ENCODE assay signal across 25 mouse cellular contexts in genomic region chr3:36493641-36494283, GRCm38 (mm10). TPM values are rescaled to one million over a fixed set of nuclear protein-coding genes. Genes with fewer than 3 reads are reported as not detected.
DNase-seq lines count a peak whose midpoint lies in the region; ATAC-seq and TF ChIP-seq lines count a peak whose summit lies in the region.
"Had no signal": no experiment of that assay in that cellular context is flagged by ENCODE, and none has a peak within 500 bp of the region (broad histone marks: within the 10 kb centered on the region; RNA-seq: fewer than 3 reads in every experiment).

No protein-coding gene starts in this region.

- H3K79me2 ChIP-seq in MEL (ENCODE audit: control insufficient read depth, insufficient read depth, low read length, poor library complexity) = no peaks in the 10 kb centered on the region

- no peaks in the 10 kb centered on the region for H3K4me1 ChIP-seq in forebrain, postnatal 0 days (ENCODE audit: insufficient read depth)
- no peaks in the 10 kb centered on the region for H3K4me1 ChIP-seq in forebrain, embryonic 16.5 days (replicated peaks; ENCODE audit: control insufficient read depth, insufficient read depth, low read length)
- H3K4me1 ChIP-seq in midbrain, embryonic 13.5 days (replicated peaks) = no peaks in the 10 kb centered on the region
- H3K4me1 ChIP-seq in midbrain, embryonic 10.5 days = peaks cover 11% of the 10 kb centered on the region
- peaks cover 6 to 30% of the 10 kb centered on the region in 2 experiments for H3K4me1 ChIP-seq in MEL (ENCODE audit: control insufficient read depth in 1 of 2, insufficient read depth in 2 of 2, low read length in 2 of 2)
- H3K4me1 ChIP-seq in midbrain, postnatal 0 days (ENCODE audit: insufficient read depth, low read length) = no peaks in the 10 kb centered on the region

- H3K9me3 ChIP-seq in forebrain, postnatal 0 days (ENCODE audit: low read length) = no peaks in the 10 kb centered on the region
- H3K9me3 ChIP-seq in forebrain, embryonic 16.5 days (ENCODE audit: control insufficient read depth, low read length) = no peaks in the 10 kb centered on the region
- no peaks in the 10 kb centered on the region for H3K9me3 ChIP-seq in midbrain, embryonic 13.5 days
- H3K9me3 ChIP-seq in midbrain, embryonic 10.5 days (replicated peaks) = no peaks in the 10 kb centered on the region
- H3K9me3 ChIP-seq in MEL (replicated peaks; ENCODE audit: insufficient read depth, low read length) = no peaks in the 10 kb centered on the region
- no peaks in the 10 kb centered on the region for H3K9me3 ChIP-seq in midbrain, postnatal 0 days (ENCODE audit: low read length)
- H3K9me3 ChIP-seq: heart, embryonic 10.5 days; kidney, embryonic 15.5 days; limb, embryonic 15.5 days; midbrain, embryonic 12.5 days had no signal

- H3K27ac ChIP-seq in forebrain, postnatal 0 days (ENCODE audit: low read depth, low read length) = no peak overlapping the region
- no peak overlapping the region for H3K27ac ChIP-seq in forebrain, embryonic 16.5 days (ENCODE audit: low read length)
- no peak overlapping the region for H3K27ac ChIP-seq in midbrain, embryonic 13.5 days
- H3K27ac ChIP-seq in midbrain, embryonic 10.5 days (replicated peaks) = no peak overlapping the region
- peak overlapping the region; percentile 18; the same call in 1 of the 2 replicates for H3K27ac ChIP-seq in MEL (ENCODE audit: control insufficient read depth, low read depth, low read length)
- no peak overlapping the region for H3K27ac ChIP-seq in midbrain, postnatal 0 days (ENCODE audit: low read depth, low read length)
- H3K27ac ChIP-seq: heart, embryonic 10.5 days; kidney, embryonic 15.5 days; limb, embryonic 15.5 days; midbrain, embryonic 12.5 days had no signal

- no peak for TF ChIP-seq CTCF in forebrain, postnatal 0 days (IDR thresholded peaks at IDR 0.05; ENCODE audit: low read depth)
- TF ChIP-seq CTCF in MEL (IDR thresholded peaks at IDR 0.05 in 2 of 3, conservative IDR thresholded peaks at IDR 0.05 in 1 of 3; ENCODE audit: control insufficient read depth in 1 of 3, insufficient read depth in 1 of 3, low read depth in 2 of 3, low read length in 3 of 3, poor library complexity in 1 of 3, severe bottlenecking in 1 of 3) = no peak
- no peak for TF ChIP-seq CTCF in midbrain, postnatal 0 days (IDR thresholded peaks at IDR 0.05)

- TF ChIP-seq EP300 in MEL (IDR thresholded peaks at IDR 0.05; ENCODE audit: low read depth in 1 of 2, low read length in 2 of 2) = peak; percentile 26 to 54

- H3K36me3 ChIP-seq in forebrain, postnatal 0 days (ENCODE audit: insufficient read depth) = no peaks in the 10 kb centered on the region
- no peaks in the 10 kb centered on the region for H3K36me3 ChIP-seq in forebrain, embryonic 16.5 days (ENCODE audit: control insufficient read depth, insufficient read depth)
- H3K36me3 ChIP-seq in midbrain, embryonic 13.5 days = no peaks in the 10 kb centered on the region
- no peaks in the 10 kb centered on the region for H3K36me3 ChIP-seq in midbrain, embryonic 10.5 days
- H3K36me3 ChIP-seq in MEL (ENCODE audit: control insufficient read depth in 1 of 2, insufficient read depth in 2 of 2, low read length in 2 of 2) = peaks cover 0 to 22% of the 10 kb centered on the region in 2 experiments; a peak in 2 of 4 replicates
- H3K36me3 ChIP-seq in midbrain, postnatal 0 days (ENCODE audit: insufficient read depth, low read length) = no peaks in the 10 kb centered on the region
- H3K36me3 ChIP-seq: heart, embryonic 10.5 days; kidney, embryonic 15.5 days; limb, embryonic 15.5 days; midbrain, embryonic 12.5 days had no signal

- DNase-seq in forebrain, postnatal 0 days = no peak
- DNase-seq in midbrain, embryonic 10.5 days (ENCODE audit: low spot score) = no peak
- peak; percentile 46 for DNase-seq in MEL (ENCODE audit: low read depth, low spot score)
- DNase-seq in midbrain, postnatal 0 days (ENCODE audit: low spot score) = peak; percentile 47
- no peak for DNase-seq in lung, postnatal 14 days
- DNase-seq: adrenal gland, postnatal 36 days; cerebellum, postnatal 14 days; embryo, embryonic 11 days; gastrocnemius, postnatal 14 days; heart, postnatal 10 days; lung, postnatal 10 days; thymus, postnatal 4 days had no signal

- H3K4me3 ChIP-seq in forebrain, postnatal 0 days (ENCODE audit: low read depth, low read length) = no peak overlapping the region
- H3K4me3 ChIP-seq in forebrain, embryonic 16.5 days (replicated peaks; ENCODE audit: low read length) = no peak overlapping the region
- H3K4me3 ChIP-seq in midbrain, embryonic 13.5 days (replicated peaks) = no peak overlapping the region
- H3K4me3 ChIP-seq in midbrain, embryonic 10.5 days = no peak overlapping the region
- H3K4me3 ChIP-seq in MEL (ENCODE audit: control insufficient read depth in 1 of 2, insufficient read depth in 1 of 2, low read depth in 2 of 2, low read length in 2 of 2) = peak overlapping the region in 1 of 2 experiments; percentile 21; a peak in 2 of 4 replicates
- H3K4me3 ChIP-seq in midbrain, postnatal 0 days (ENCODE audit: low read depth, low read length) = no peak overlapping the region
- H3K4me3 ChIP-seq: heart, embryonic 10.5 days; kidney, embryonic 15.5 days; limb, embryonic 15.5 days; midbrain, embryonic 12.5 days had no signal

- no peak overlapping the region for H3K4me2 ChIP-seq in forebrain, postnatal 0 days (ENCODE audit: low read depth)
- no peak overlapping the region for H3K4me2 ChIP-seq in forebrain, embryonic 16.5 days (ENCODE audit: low read length)
- no peak overlapping the region for H3K4me2 ChIP-seq in midbrain, embryonic 13.5 days (replicated peaks)
- H3K4me2 ChIP-seq in midbrain, postnatal 0 days (ENCODE audit: low read depth, low read length, poor library complexity, severe bottlenecking) = no peak overlapping the region
- H3K4me2 ChIP-seq: kidney, embryonic 15.5 days; limb, embryonic 15.5 days; midbrain, embryonic 12.5 days had no signal

- WGBS in forebrain, postnatal 0 days = 52% methylated on average over 6 of the region's 6 CpGs
- 62% methylated on average over 6 of the region's 6 CpGs for WGBS in forebrain, embryonic 16.5 days
- WGBS in midbrain, embryonic 13.5 days = 71% methylated on average over 6 of the region's 6 CpGs
- WGBS in midbrain, embryonic 10.5 days = 85% methylated on average over 6 of the region's 6 CpGs
- 54% methylated on average over 6 of the region's 6 CpGs for WGBS in midbrain, postnatal 0 days

- H3K9ac ChIP-seq in forebrain, postnatal 0 days = no peak overlapping the region
- no peak overlapping the region for H3K9ac ChIP-seq in forebrain, embryonic 16.5 days (replicated peaks; ENCODE audit: low read depth, low read length)
- no peak overlapping the region for H3K9ac ChIP-seq in midbrain, embryonic 13.5 days (replicated peaks)
- H3K9ac ChIP-seq in MEL (ENCODE audit: control insufficient read depth, low read depth, low read length, poor library complexity, severe bottlenecking) = no peak overlapping the region
- H3K9ac ChIP-seq in midbrain, postnatal 0 days (replicated peaks; ENCODE audit: low read length, poor library complexity, severe bottlenecking) = no peak overlapping the region
- H3K9ac ChIP-seq: kidney, embryonic 15.5 days; limb, embryonic 15.5 days; midbrain, embryonic 12.5 days had no signal

- TF ChIP-seq RAD21 in MEL (IDR thresholded peaks at IDR 0.05; ENCODE audit: low read depth, low read length) = no peak

- no peaks in the 10 kb centered on the region for H3K27me3 ChIP-seq in forebrain, postnatal 0 days (ENCODE audit: insufficient read depth, low read length)
- H3K27me3 ChIP-seq in forebrain, embryonic 16.5 days (replicated peaks; ENCODE audit: control insufficient read depth, insufficient read depth, low read length) = no peaks in the 10 kb centered on the region
- peaks cover 4% of the 10 kb centered on the region; the same call in 1 of the 2 replicates for H3K27me3 ChIP-seq in midbrain, embryonic 13.5 days
- H3K27me3 ChIP-seq in midbrain, embryonic 10.5 days (ENCODE audit: low read depth, poor library complexity, severe bottlenecking) = peaks cover 12% of the 10 kb centered on the region
- no peaks in the 10 kb centered on the region for H3K27me3 ChIP-seq in MEL (ENCODE audit: control insufficient read depth in 1 of 2, insufficient read depth in 2 of 2, low read length in 2 of 2)
- H3K27me3 ChIP-seq in midbrain, postnatal 0 days (ENCODE audit: insufficient read depth, low read length) = no peaks in the 10 kb centered on the region
- H3K27me3 ChIP-seq: limb, embryonic 15.5 days; midbrain, embryonic 12.5 days had no signal

- ATAC-seq in forebrain, postnatal 0 days = peak; percentile 69; the same call in 1 of the 2 replicates
- no peak for ATAC-seq in forebrain, embryonic 16.5 days
- ATAC-seq in midbrain, embryonic 13.5 days = peak; percentile 52; the same call in 1 of the 2 replicates
- peak; percentile 25; the same call in 1 of the 2 replicates for ATAC-seq in midbrain, postnatal 0 days (ENCODE audit: low FRiP score)
- no peak for ATAC-seq in megakaryocyte, adult 5-6 weeks (ENCODE audit: poor library complexity, severe bottlenecking)
- ATAC-seq: inflammation-experienced regulatory T-cells, adult 6 months had no signal

- TF ChIP-seq POLR2A in MEL (IDR thresholded peaks at IDR 0.05; ENCODE audit: control insufficient read depth in 1 of 2, insufficient read depth in 1 of 2, low read depth in 1 of 2, low read length in 2 of 2, poor library complexity in 1 of 2) = no peak

RNA-seq across cellular contexts. Expression of gene 1810062G17Rik, which starts 18.0 kb away (rescaled TPM):
- total RNA-seq in forebrain, postnatal 0 days (2014; rRNA removed) = not detected in 2 replicates
- polyA plus RNA-seq in forebrain, postnatal 0 days (2015; fragmentation: Nextera tagmentation; extraction: Ambion mirVana) = 0.69 and 0.74 TPM in 2 replicates
- polyA plus RNA-seq in forebrain, embryonic 16.5 days (2015; fragmentation: Nextera tagmentation; extraction: Ambion mirVana) = 0.27 TPM in 1 of 2 replicates, not detected in the other
- 0.71 TPM in 1 of 2 replicates, not detected in the other for polyA plus RNA-seq in midbrain, embryonic 13.5 days (2015; fragmentation: Nextera tagmentation; extraction: Ambion mirVana)
- polyA plus RNA-seq in midbrain, embryonic 10.5 days (2016; fragmentation: Nextera tagmentation; extraction: Ambion mirVana) = 0.25 and 0.73 TPM in 2 replicates
- total RNA-seq in MEL (2012; rRNA removed) = 1.0 and 1.5 TPM in 2 replicates
- polyA plus RNA-seq in MEL (2012; ENCODE audit: insufficient read depth in 1 of 2, insufficient read length in 2 of 2, low read depth in 1 of 2, low replicate concordance in 2 of 2, missing spikeins in 1 of 2) = 1 to 10 TPM in 1 of 2 experiments, not detected in 1; 2.3 TPM
- not detected in 2 replicates for total RNA-seq in midbrain, postnatal 0 days (2014; rRNA removed)
- polyA plus RNA-seq in midbrain, postnatal 0 days (2015; fragmentation: Nextera tagmentation; extraction: Ambion mirVana) = 0.23 and 0.44 TPM in 2 replicates
- total RNA-seq in megakaryocyte, adult 5-6 weeks (2015) = 0.25 and 0.36 TPM in 2 replicates
- 0.53 TPM in 1 of 2 replicates, not detected in the other for total RNA-seq in megakaryocyte, adult 5-6 weeks (2017)
- total RNA-seq: layer of hippocampus, postnatal 25 days; left cerebral cortex, postnatal 25 days had no signal
- polyA plus RNA-seq: frontal cortex, adult 2 months; midbrain, embryonic 12.5 days; neural tube, embryonic 11.5 days had no signal

RNA-seq across cellular contexts. Expression of gene Anxa5, which starts 18.1 kb away (rescaled TPM):
- total RNA-seq in forebrain, postnatal 0 days (2014; rRNA removed) = 38.6 and 41.2 TPM in 2 replicates
- 47.2 and 48.9 TPM in 2 replicates for polyA plus RNA-seq in forebrain, postnatal 0 days (2015; fragmentation: Nextera tagmentation; extraction: Ambion mirVana)
- polyA plus RNA-seq in forebrain, embryonic 16.5 days (2015; fragmentation: Nextera tagmentation; extraction: Ambion mirVana) = 54.3 and 72.7 TPM in 2 replicates
- polyA plus RNA-seq in midbrain, embryonic 13.5 days (2015; fragmentation: Nextera tagmentation; extraction: Ambion mirVana) = 49.5 and 57.5 TPM in 2 replicates
- 106 and 116 TPM in 2 replicates for polyA plus RNA-seq in midbrain, embryonic 10.5 days (2016; fragmentation: Nextera tagmentation; extraction: Ambion mirVana)
- 40.7 and 42.3 TPM in 2 replicates for total RNA-seq in MEL (2012; rRNA removed)
- polyA plus RNA-seq in MEL (2012; ENCODE audit: insufficient read depth in 1 of 2, insufficient read length in 2 of 2, low read depth in 1 of 2, low replicate concordance in 2 of 2, missing spikeins in 1 of 2) = 100 to 1,000 TPM in 1 of 2 experiments, not detected in 1; 111 TPM
- total RNA-seq in midbrain, postnatal 0 days (2014; rRNA removed) = 27.9 and 28.2 TPM in 2 replicates
- polyA plus RNA-seq in midbrain, postnatal 0 days (2015; fragmentation: Nextera tagmentation; extraction: Ambion mirVana) = 43.1 and 48.4 TPM in 2 replicates
- total RNA-seq in megakaryocyte, adult 5-6 weeks (2015) = 570 and 686 TPM in 2 replicates
- total RNA-seq in megakaryocyte, adult 5-6 weeks (2017) = 409 and 433 TPM in 2 replicates

RNA-seq across cellular contexts. Expression of gene Gm11549, which starts 27.9 kb away (rescaled TPM):
- total RNA-seq in forebrain, postnatal 0 days (2014; rRNA removed) = 0.69 and 1.3 TPM in 2 replicates
- polyA plus RNA-seq in forebrain, postnatal 0 days (2015; fragmentation: Nextera tagmentation; extraction: Ambion mirVana) = 0.45 and 0.68 TPM in 2 replicates
- 0.39 TPM in 2 replicates for polyA plus RNA-seq in forebrain, embryonic 16.5 days (2015; fragmentation: Nextera tagmentation; extraction: Ambion mirVana)
- polyA plus RNA-seq in midbrain, embryonic 13.5 days (2015; fragmentation: Nextera tagmentation; extraction: Ambion mirVana) = 0.52 and 0.71 TPM in 2 replicates
- polyA plus RNA-seq in midbrain, embryonic 10.5 days (2016; fragmentation: Nextera tagmentation; extraction: Ambion mirVana) = 0.67 and 1.2 TPM in 2 replicates
- total RNA-seq in MEL (2012; rRNA removed) = not detected in 2 replicates
- not detected for polyA plus RNA-seq in MEL (2012; ENCODE audit: insufficient read depth in 1 of 2, insufficient read length in 2 of 2, low read depth in 1 of 2, low replicate concordance in 2 of 2, missing spikeins in 1 of 2)
- total RNA-seq in midbrain, postnatal 0 days (2014; rRNA removed) = 0.22 and 0.42 TPM in 2 replicates
- polyA plus RNA-seq in midbrain, postnatal 0 days (2015; fragmentation: Nextera tagmentation; extraction: Ambion mirVana) = 0.28 and 0.31 TPM in 2 replicates
- not detected in 2 replicates for total RNA-seq in megakaryocyte, adult 5-6 weeks (2015)
- total RNA-seq in megakaryocyte, adult 5-6 weeks (2017) = not detected in 2 replicates
- total RNA-seq: adrenal gland, postnatal 36 days; heart, postnatal 10 days had no signal
- polyA plus RNA-seq: heart, embryonic 10.5 days; inflammation-experienced regulatory T-cells, adult 6 months; liver, embryonic 16.5 days had no signal

RNA-seq across cellular contexts. Expression of gene Exosc9, which starts 58.6 kb away (rescaled TPM):
- 72.9 and 78.0 TPM in 2 replicates for total RNA-seq in forebrain, postnatal 0 days (2014; rRNA removed)
- polyA plus RNA-seq in forebrain, postnatal 0 days (2015; fragmentation: Nextera tagmentation; extraction: Ambion mirVana) = 76.9 and 81.4 TPM in 2 replicates
- polyA plus RNA-seq in forebrain, embryonic 16.5 days (2015; fragmentation: Nextera tagmentation; extraction: Ambion mirVana) = 86.9 and 91.6 TPM in 2 replicates
- 93.0 and 98.3 TPM in 2 replicates for polyA plus RNA-seq in midbrain, embryonic 13.5 days (2015; fragmentation: Nextera tagmentation; extraction: Ambion mirVana)
- polyA plus RNA-seq in midbrain, embryonic 10.5 days (2016; fragmentation: Nextera tagmentation; extraction: Ambion mirVana) = 108 and 113 TPM in 2 replicates
- 40.6 and 46.0 TPM in 2 replicates for total RNA-seq in MEL (2012; rRNA removed)
- 10 to 100 TPM in 1 of 2 experiments, not detected in 1; 49.4 TPM for polyA plus RNA-seq in MEL (2012; ENCODE audit: insufficient read depth in 1 of 2, insufficient read length in 2 of 2, low read depth in 1 of 2, low replicate concordance in 2 of 2, missing spikeins in 1 of 2)
- 42.5 and 53.9 TPM in 2 replicates for total RNA-seq in midbrain, postnatal 0 days (2014; rRNA removed)
- polyA plus RNA-seq in midbrain, postnatal 0 days (2015; fragmentation: Nextera tagmentation; extraction: Ambion mirVana) = 68.2 and 70.9 TPM in 2 replicates
- 48.9 and 57.0 TPM in 2 replicates for total RNA-seq in megakaryocyte, adult 5-6 weeks (2015)
- 60.9 and 76.3 TPM in 2 replicates for total RNA-seq in megakaryocyte, adult 5-6 weeks (2017)

Comparison
In these comparisons a context has a peak if more than half of its experiments do, and no peak if none do; other contexts are left out.
1. ATAC-seq: peak in forebrain, postnatal 0 days (single experiment), midbrain, embryonic 13.5 days (single experiment) and midbrain, postnatal 0 days (single experiment); none in forebrain, embryonic 16.5 days (single experiment) and megakaryocyte, adult 5-6 weeks (single experiment).
2. DNase-seq: peak in MEL (single experiment) and midbrain, postnatal 0 days (single experiment); none in forebrain, postnatal 0 days (single experiment), midbrain, embryonic 10.5 days (single experiment) and lung, postnatal 14 days (single experiment).